Mouse (Mus musculus) cerebellum, postnatal 36 days (tissue): Measurements from ENCODE around the gene Sult4a1.
A peak's percentile ranks its signal among the peaks of the same experiment; 100 is the strongest.
"Not testable (repeated sequence)": the region's sequence is repeated elsewhere in the genome, so short reads cannot be mapped to it uniquely, and the experiment has no call there.

Experiments
- DNase-seq, 2 experiments: peaks; one replicate each; pipeline ENCODE4 v3.0.0; 2021 to 2022; ENCODE audit warnings: mixed read lengths in 2 of 2

Gene Sult4a1

DNA sequence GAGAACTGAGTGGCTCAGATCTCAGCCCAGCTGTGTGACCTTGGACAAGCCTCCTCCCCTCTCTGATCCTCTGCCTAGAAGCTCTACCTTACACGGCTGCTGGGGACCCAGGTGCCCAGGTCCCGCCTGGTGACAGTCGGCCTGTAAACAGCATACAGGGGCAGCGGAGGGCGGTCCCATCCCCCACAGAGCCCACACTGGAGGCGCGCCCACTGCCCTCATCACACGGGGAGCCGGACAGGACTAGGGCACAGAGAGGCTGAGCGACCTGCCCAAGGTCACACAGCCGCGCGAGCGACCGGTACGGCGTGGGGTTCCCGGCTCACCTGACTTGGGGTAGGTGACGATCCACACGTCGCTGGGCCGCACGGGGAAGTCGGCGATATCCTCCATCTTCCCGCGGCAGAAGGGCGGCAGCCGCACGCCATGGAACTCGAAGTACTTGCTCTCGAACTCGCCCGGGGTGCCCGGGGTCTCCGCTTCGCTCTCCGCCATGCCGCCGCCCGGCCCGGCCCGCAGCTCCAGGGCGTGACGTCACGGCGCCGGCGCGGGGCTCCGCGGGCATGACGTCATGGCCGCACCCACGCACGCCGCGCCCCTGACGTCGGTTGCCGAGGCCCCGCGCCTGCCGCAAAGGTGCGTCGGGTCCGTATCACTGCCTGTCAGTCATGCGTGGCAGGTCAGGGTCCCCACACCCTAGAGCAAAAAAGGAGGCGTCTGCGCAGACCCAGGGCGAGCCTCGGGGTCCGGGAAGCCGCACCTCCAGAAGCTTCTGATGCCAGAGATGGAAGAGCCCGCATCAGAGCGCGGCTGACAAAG, at the start of gene Sult4a1:
Gene Sult4a1 (minus strand): TSS at position 650 of the 819 bp plus-strand sequence.
- DNase-seq: peak; percentile 81 to 85

DNA sequence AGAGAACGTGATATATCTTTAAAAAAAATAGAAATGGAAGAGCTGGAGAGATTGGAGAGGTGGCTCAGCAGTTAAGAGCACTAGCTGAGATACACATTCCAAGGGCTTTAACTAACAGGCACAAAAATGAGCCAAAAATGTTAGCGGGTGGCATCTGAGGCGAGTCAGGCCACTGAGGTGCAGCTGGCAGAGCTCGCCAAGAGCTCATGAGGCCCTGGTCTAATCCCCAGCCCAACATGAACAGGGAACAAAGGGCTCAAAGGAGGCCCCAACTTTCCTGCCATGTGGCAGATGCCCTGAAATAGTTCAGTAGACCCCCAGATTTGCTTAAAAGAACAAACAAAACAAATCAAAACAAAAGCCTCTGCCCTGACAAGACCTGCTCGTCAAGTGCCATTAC, 35.4 kb upstream of the Sult4a1 start:
- no peak for DNase-seq

DNA sequence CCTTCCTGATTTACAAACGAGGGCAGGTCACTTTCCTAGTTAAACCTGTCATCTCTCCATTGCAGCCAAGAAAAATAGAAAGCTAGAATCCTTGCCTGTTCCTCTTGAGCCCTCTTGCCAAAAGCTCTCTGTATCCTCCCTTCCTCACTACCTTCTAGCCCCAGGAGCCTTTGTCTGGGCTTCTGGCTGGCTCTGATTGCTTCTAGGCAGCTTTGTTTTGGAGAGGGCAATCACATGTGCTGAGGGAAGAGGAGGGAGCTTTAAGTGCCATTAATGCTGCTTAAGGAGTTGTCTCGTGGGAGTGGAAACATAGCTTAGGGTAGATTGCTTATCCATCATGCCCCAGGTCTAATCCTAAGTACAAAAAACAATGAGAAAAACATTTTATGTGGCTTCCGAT, 34.6 kb upstream of the Sult4a1 start:
- DNase-seq: no peak

DNA sequence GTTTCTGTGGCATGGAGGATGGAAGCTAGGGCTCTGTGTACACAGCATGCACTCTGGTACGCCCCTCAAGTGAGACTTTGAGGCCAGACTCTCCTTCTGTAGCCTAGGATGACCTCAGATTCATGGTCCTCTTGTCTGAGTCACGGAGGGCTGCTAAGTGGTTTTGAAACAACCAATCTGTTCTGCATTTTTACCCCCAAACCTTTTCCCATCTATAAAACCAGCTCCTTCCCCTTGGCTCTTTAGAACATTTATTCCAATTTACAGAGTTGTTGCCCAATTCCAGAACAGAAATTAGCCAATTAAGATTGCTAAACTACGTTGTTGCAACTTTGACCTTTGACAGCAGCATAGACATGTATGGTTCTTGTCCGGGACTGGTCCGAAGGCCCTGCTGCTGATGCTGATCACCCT, 34.0 kb upstream of the Sult4a1 start:
- DNase-seq: no peak

DNA sequence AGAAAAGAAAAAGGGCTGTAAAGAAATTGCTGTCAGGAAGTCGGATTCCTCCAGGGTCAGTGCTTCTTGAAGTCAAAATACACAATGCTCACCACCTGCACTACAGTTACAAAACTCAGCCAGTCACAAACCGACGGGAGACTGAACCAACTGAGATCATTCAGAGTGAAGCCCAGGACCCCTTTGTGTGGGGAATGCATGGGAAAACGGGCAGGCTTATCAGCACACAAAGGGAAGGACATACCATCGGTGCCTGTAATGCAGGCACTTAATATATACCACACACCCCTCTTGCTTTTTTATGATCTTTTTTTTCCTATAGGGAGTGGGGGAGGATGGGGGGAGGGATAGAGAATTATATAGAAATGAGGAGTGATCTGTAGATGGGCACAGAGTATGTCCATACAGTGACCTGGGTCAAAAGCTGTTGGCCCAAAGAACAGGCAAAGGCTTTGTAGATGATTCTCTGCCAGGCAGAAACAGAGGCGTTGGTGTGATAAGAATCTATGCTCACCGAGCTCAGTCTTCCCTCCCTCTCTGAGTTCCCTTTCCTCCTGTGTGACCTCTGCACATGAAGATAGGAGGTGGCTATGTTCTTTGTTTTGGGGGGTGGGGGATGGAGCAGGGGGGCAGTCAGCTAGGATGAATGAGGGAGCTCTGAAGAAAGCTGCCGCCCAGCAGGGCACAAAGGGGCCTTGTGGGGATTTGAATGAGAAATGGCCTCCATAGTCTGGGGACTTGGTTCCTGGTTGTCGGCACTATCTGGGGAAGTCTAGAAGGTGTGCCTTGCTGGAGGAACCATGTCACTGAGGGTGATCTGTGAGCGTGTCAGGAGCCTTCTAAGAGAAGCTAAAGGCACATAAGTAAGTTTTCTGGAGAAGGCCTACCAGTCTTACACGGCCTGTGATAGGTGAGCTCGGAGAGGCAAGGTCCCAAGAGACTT, 31.2 kb upstream of the Sult4a1 start:
- DNase-seq: no peak

DNA sequence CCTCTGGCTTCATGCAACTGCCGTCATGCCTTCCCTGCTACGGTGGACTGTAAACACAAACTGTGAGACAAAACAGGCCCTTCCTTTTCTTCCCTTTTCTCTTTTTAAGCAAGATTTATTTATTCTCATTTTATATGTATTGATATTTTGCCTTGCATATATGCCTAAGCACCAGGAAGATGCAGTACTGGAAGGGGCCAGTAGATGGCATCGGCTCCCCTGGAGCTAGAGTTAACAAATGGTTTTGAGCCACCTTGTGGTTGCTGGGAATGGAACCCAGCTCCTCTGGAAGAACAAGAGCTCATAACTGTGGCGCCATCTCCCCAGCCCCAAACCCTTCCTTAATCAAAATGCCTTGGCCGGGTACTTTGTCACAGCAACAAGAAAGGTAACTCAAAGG, 29.9 kb upstream of the Sult4a1 start:
- peak in 1 of 2 experiments; percentile 15 for DNase-seq

DNA sequence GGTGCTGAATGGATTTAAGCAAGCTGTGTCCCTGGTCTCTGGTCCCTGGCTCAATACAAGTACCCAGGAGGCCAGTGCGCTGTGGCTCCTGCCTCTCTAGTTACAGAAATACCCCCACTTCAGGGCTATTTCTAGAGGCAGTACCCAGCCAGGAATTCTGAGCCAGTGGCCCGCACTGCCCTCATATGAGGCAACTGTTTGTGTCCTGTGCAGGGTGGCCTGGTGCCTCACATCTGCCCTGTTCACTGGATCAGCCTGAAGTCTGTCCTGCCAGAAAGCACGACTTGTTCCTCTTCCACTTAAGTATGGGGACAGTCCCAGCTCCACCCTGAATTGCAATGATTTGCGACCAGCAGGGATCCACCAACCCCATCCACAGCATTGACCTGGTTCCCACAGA, 27.9 kb upstream of the Sult4a1 start:
- DNase-seq: no peak

DNA sequence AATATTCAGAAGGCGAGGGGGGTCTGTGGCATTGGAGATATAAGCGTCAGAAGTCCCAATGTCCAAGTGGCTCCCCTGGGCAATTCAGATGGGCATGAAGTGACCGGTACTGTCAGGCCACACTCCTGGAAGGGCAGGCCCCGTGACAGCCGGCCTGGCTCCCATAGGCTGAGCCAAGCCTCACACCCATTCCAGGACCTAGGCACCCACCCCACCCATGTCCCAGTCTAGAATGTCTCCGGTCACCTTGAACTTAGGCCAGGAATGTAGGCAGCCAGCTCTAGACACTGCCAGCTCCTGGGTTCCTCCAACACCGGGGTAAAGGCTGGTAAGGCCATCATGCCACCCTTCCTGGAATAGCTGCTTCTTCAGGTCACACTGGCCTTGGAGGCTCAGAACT, 26.4 kb upstream of the Sult4a1 start:
- DNase-seq: peak; percentile 13 to 41

DNA sequence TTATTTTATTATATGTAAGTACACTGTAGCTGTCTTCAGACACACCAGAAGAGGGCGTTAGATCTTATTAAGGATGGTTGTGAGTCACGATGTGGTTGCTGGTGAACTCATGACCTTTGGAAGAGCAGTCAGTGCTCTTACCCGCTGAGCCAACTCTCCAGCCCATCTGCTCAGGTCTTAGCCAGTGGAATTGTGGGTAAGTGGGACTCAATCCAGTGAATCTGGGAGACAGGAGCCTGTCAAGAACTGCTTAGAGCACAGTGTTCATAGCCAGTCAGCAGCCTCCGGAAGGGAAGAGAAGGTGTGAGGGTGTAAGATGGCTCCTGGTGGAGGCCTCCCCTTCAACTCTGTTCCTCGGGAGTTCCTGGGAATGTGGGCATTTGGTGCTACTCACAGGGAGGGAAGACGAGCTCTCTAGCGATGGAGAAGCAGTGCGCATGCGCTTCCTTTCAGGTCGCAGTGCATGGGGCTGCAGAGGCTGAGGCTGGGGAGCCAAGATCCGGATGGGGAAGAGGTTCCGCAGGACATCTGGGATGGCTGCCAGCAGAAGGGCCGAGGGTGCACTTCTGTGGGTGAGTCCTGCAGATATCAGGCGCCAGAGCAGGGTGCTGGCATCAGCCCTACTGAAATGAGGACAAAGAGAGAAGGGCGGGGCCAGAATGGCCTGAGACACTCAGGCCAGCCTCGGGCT, 25.7 kb upstream of the Sult4a1 start:
- peak; percentile 66 to 69 for DNase-seq

DNA sequence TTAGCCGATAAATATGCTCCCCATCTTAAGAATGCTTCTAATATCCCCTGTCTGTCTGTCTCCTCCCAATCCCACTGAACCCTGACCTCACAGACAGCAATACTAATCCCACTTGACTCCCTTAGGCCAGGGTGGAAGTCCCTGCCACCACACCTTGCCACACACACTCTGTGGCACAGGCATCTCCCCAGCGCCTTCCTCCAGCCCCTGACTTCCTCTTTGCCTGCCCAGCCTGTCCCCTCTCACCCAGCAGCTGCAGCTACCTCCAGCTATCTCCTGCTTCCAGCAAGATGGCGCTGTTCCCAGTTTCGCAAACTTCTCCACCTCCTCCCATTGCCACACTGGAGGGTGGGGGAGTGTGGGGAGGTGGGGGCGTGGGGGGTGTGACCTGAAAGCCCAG, 21.3 kb upstream of the Sult4a1 start:
- DNase-seq: no peak

DNA sequence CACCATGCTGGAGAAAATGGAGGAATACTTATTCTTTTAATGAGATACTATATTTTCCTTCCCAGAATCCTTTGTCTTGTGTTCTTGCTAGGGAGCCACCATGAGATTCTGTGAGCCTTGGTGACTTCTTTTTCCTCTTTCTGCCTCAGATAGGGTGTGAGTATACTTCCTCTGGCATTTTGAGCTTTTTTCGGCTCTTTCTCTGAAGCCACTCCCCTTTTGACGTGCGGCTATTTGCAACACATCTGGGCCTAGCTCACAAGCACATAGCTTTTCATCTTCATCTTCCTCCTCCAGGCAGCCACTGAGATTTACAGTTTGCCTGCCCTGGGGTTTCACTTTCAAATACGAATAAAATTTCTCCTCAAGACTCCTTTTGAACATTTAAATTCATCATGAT, 20.9 kb upstream of the Sult4a1 start:
- no peak for DNase-seq

DNA sequence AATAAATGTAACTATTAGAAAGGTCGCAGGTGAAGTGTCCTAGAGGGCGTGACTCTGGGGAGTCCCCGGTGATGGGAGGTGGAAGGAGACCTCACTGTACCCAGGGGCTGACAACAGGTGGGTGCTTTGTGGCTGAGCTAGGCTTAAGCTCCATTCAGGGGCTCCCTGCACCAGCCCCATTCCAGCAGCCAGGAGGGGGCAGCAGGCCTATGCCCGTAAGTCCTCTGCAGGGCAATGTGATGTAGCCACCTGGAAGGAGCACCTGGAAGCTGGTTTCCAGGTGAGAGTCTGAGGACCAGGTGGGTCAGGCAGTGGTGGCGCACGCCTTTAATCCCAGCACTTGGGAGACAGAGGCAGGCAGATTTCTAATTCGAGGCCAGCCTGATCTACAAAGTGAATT, 18.5 kb upstream of the Sult4a1 start:
- no peak for DNase-seq

DNA sequence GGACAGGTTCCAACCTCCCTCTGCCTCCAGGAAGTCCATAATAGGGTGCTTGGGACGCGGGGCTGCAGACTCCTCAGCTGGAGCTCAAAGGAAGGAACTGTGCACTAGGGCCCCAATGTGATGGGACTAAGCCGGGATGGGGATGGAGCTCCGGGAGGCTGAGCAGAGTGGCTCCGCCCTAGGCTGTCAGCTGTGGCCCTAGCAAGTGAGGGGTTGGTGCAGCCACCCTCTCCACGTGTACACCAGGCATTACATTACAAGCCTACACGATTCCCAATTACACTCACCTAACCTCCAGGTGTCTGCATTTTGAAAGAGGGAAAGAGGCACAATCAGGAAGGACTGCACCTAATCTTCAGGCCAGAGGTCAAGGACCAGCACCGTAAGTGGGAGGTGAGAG, 17.5 kb upstream of the Sult4a1 start, which contains the start of gene Pnpla5:
Gene Pnpla5 (minus strand): TSS at position 101 of the 400 bp plus-strand sequence.
- no peak for DNase-seq

DNA sequence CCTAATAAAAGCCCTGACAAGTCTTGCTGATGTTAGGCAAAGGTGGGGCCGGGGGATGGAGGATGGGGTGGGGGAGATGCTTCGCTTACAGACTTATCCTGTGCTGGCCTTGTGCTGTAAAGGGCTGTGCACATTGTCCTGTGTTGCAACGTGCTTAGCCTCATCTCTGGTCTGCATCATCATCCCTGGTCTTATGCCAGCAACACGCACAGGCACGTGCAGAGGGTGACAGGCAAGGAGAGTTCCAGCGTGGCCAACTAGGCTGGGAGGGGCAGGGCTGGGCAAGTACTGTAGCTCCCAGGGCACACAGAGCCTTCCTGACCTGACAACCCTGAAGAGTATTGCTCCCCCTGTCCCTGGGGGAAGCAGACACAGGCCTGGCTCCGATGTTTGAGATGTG, 15.5 kb upstream of the Sult4a1 start:
- no peak for DNase-seq

DNA sequence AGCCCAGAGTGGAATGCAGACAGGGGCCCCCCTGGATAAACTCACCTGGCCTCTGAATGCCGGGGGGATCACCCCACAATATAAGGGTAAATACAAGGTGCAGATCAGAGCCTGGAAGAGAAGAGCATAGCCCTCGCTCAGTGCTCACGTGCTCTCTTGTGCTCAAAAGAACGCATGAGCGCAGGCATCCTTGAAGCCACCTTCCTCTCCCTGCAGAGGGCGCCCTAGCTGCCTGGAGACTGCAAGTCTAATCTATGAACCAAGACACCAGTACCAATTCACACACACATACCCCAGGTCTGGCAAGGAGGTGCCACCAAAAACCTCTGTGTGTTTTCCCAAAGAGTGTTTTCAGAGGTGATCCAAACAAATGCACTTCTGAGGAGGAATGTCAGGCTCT, 15.1 kb upstream of the Sult4a1 start:
- DNase-seq: peak; percentile 48 to 50

DNA sequence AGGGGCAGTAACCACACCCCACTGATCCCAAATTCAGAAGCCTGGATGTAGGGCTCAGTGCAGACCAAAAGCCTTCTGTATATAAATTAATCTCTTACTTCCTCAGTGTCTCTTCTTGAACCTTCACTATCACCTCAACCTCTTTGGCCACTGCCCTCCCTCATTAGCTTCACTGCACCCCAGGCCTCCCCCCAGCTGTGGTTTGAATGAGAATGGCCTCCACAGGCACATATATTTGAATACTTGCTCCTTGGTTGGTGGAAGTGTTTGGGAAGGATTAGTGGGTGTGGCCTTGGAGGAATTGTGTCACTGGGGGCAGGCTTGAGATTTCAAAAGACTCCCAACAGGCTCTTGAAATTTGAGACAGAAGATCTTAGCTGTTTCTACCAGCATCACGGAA, 10.9 kb upstream of the Sult4a1 start:
- no peak for DNase-seq

DNA sequence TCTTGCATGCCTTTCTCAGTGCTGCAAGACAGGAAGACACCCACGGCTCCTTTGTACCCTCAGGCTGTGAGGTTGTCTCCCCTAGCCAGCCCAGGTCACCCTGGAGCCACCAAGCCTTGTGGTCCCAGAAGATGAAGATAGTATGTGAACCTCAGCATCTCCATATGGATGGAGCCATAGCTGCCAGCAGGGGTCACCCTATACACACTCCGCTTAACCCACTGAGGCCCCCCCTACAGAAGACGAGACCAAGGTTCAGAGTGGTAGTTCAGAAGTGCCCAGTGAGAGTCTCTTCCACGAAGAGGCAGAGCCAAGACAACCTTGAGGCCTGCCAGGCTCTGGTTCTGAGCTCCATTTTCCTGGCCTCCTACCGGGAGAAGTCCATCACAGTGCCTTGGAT, 10.2 kb upstream of the Sult4a1 start:
- peak in 1 of 2 experiments; percentile 24 for DNase-seq

DNA sequence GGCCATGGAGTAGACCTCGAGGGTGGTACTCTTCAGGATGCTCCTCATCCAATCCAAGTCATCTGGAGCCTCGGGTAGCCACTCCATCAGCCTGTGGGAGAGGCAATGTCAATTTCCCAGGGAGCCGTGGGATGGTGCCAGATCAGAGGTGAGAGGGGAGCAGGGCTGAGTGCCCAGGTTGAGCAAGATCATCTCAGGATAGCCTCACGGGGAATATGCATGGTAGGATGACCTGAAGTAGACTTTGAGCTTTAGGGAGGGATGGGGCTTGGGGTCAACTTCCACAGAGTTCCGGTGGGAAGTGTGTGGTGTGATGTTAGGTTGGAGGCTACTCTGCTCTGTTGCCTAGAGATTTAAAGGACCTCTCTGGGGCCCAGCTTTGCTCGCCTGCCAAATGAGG, 8.3 kb upstream of the Sult4a1 start:
- DNase-seq: no peak

DNA sequence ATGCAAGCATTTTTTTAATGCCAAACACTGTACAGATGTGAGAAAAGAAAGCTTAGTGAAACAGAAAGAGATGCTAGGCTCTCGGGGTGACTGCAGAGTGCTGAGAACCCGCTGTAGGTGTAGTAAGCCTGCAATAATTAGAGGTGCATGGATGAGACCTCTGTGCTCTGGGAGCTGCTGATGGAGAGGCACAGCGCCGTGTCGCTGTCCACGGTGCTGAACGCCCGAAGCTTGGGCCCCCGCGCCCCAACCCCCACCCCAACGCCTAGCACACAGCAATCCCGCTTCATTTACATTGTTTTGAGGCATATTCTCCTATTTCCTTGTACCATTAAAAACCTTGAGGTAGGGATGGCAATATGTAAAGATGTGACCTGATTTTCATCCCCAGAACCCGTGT, 3.3 kb upstream of the Sult4a1 start:
- DNase-seq: no peak

DNA sequence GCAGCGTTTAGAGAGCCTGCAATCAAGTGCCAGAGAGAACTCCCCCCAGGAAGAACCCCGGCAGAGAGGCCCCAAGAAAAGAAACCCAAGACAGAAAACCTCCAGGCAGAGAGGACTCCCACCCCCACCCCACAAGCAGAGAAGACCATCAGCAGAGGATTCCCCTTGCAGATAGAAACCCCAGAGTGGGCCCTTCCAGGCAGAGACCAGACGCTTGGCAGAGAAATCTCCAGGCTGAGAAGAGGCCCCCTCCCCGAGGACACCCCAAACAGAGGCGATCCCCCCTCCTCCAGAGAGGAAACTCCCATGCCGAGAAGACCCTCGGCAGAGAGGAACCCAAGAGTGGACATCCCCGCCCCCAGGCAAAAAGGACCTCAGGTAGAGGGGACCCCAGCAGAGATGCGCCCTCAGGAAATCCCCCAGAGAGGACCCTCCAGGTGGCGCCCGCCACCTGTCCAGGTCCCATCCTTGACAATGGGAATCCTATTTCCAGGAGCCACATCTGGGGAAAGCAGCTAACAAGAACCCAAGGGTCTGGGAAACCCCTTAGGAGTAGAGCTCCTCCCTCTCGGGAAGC, 458 bp upstream of the Sult4a1 start:
- DNase-seq: peak; percentile 16 to 21

DNA sequence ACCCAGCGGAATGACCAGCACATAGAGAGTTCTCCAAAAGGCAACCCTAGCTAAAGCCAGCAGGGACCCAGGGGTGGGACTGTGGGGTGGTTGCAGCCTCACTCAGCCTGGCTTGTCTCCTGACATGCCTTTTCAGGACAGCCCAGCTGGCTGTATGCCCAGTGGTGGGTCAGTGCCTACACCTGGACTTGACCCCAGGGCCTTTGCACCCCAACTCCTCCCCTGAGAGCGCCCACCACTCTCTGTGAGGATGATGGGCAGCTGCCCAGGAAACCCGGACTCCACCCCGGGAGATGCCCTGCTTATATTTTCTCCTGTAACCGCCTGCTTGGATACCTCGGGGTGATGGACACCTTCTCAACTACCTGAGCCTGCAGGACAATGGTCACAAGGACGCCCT, 928 bp downstream of the Sult4a1 start:
- peak; percentile 30 to 41 for DNase-seq

DNA sequence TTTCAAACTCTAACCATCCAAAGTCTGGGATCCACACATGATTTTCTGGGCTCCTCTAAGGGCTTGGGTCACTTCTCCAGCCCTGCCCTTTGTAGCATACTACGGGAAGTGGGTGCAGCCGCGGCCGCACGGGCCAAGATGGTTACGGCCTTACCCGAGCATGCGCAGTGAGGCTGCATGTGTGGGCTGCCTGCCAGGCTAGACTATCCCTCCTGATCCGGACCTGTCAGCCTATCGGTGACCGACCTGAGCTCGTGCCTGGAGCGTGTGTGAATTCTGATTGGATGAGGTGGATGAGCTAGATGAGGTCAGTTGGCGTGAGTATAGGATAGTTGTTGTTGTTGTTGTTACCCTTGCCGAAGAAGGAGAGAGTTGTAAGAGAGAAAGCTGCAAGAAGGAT, 8.0 kb downstream of the Sult4a1 start:
- not testable (repeated sequence) for DNase-seq

DNA sequence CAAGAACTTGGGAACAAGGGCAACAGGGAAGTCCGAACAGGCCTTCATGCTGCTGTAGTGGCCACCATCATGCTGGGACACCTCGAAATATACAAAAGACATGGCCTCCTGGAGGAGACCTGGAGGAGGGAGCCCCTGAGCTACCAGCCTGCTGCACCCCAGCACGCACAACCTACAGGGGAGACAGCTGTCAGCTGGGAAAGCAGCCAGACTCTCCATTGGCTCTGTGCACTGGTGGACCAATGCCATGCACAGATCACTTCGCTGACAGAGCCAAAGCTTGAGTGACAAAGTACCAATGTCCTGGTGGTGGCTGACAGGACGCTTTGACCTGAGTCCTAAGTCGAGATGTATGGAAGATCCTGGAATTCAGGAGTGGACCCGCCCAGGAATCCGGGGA, 9.5 kb downstream of the Sult4a1 start:
- DNase-seq: peak; percentile 74 to 77
